8 mouse cellular contexts compared by ENCODE assay signal in genomic region chr11:117781199-117781821, GRCm38 (mm10). TPM values are rescaled to one million over a fixed set of nuclear protein-coding genes. Genes with fewer than 3 reads are reported as not detected.
A peak's percentile ranks its signal among the peaks of the same experiment; 100 is the strongest.
DNase-seq lines count a peak whose midpoint lies in the region; ATAC-seq and TF ChIP-seq lines count a peak whose summit lies in the region.
"Had no signal": no experiment of that assay in that cellular context is flagged by ENCODE, and none has a peak within 500 bp of the region (broad histone marks: within the 10 kb centered on the region; RNA-seq: fewer than 3 reads in every experiment).

No protein-coding gene starts in this region.

- DNase-seq in adrenal gland, adult 2 months, result peak; percentile 93
- DNase-seq in gastrocnemius, postnatal 14 days, result peak; percentile 71
- DNase-seq in intestine, embryonic 14.5 days (ENCODE audit: low spot score), result no peak
- peak; percentile 65 for DNase-seq in urinary bladder, postnatal 25 days (ENCODE audit: low spot score)

- H3K27me3 ChIP-seq in E14TG2a.4 (ENCODE audit: insufficient read depth, low read length), result peaks cover 12% of the 10 kb centered on the region; the same call in 1 of the 2 replicates
- H3K27me3 ChIP-seq in intestine, embryonic 14.5 days (replicated peaks; ENCODE audit: control insufficient read depth, insufficient read depth, low read length), result no peaks in the 10 kb centered on the region
- no peaks in the 10 kb centered on the region for H3K27me3 ChIP-seq in liver, embryonic 15.5 days
- H3K27me3 ChIP-seq in neural tube, embryonic 13.5 days, result peaks cover 54% of the 10 kb centered on the region

- WGBS in intestine, embryonic 14.5 days, result 18% methylated on average over 18 of the region's 18 CpGs
- 2% methylated on average over 18 of the region's 18 CpGs for WGBS in liver, embryonic 15.5 days (ENCODE audit: insufficient replicate concordance)
- 23% methylated on average over 18 of the region's 18 CpGs for WGBS in neural tube, embryonic 13.5 days

- peak overlapping the region; percentile 89 for H3K4me2 ChIP-seq in intestine, embryonic 14.5 days (ENCODE audit: low read length)
- peak overlapping the region; percentile 96 for H3K4me2 ChIP-seq in liver, embryonic 15.5 days
- peak overlapping the region; percentile 57 for H3K4me2 ChIP-seq in neural tube, embryonic 13.5 days

- H3K9ac ChIP-seq in intestine, embryonic 14.5 days (ENCODE audit: low read length), result no peak overlapping the region; the same call in 1 of the 2 replicates
- H3K9ac ChIP-seq in liver, embryonic 15.5 days, result peak overlapping the region; percentile 92
- H3K9ac ChIP-seq in neural tube, embryonic 13.5 days, result no peak overlapping the region

- H3K4me1 ChIP-seq in E14TG2a.4 (replicated peaks; ENCODE audit: low read depth, low read length), result peaks cover 77% of the 10 kb centered on the region
- H3K4me1 ChIP-seq in intestine, embryonic 14.5 days (replicated peaks; ENCODE audit: control insufficient read depth, insufficient read depth, low read length), result peaks cover 32% of the 10 kb centered on the region
- H3K4me1 ChIP-seq in liver, embryonic 15.5 days (replicated peaks), result peaks cover 82% of the 10 kb centered on the region
- peaks cover 58% of the 10 kb centered on the region for H3K4me1 ChIP-seq in neural tube, embryonic 13.5 days (replicated peaks)

- H3K4me3 ChIP-seq in E14TG2a.4 (replicated peaks; ENCODE audit: low read length), result peak overlapping the region; percentile 87
- no peak overlapping the region for H3K4me3 ChIP-seq in intestine, embryonic 14.5 days (ENCODE audit: low read depth, low read length)
- peak overlapping the region; percentile 74 for H3K4me3 ChIP-seq in liver, embryonic 15.5 days (replicated peaks)
- H3K4me3 ChIP-seq in neural tube, embryonic 13.5 days, result peak overlapping the region; percentile 32; the same call in 1 of the 2 replicates

- H3K9me3 ChIP-seq in E14TG2a.4 (ENCODE audit: low read length), result no peaks in the 10 kb centered on the region
- no peaks in the 10 kb centered on the region for H3K9me3 ChIP-seq in intestine, embryonic 14.5 days (ENCODE audit: control insufficient read depth, low read length)
- no peaks in the 10 kb centered on the region for H3K9me3 ChIP-seq in liver, embryonic 15.5 days (replicated peaks)
- H3K9me3 ChIP-seq in neural tube, embryonic 13.5 days, result no peaks in the 10 kb centered on the region

- intact Hi-C loops in gastrocnemius, postnatal 14 days (cut with DNase I; ENCODE audit: low total_unique reads), result no loop called here

- H3K27ac ChIP-seq in intestine, embryonic 14.5 days (ENCODE audit: low read depth), result peak overlapping the region; percentile 83
- peak overlapping the region; percentile 99 for H3K27ac ChIP-seq in liver, embryonic 15.5 days (replicated peaks)
- peak overlapping the region; percentile 52 for H3K27ac ChIP-seq in neural tube, embryonic 13.5 days (replicated peaks)

- H3K36me3 ChIP-seq in E14TG2a.4 (ENCODE audit: insufficient read depth, low read length), result peaks cover 43% of the 10 kb centered on the region
- no peaks in the 10 kb centered on the region for H3K36me3 ChIP-seq in intestine, embryonic 14.5 days (ENCODE audit: control insufficient read depth, insufficient read depth, low read length)
- H3K36me3 ChIP-seq in liver, embryonic 15.5 days (replicated peaks), result peaks cover 52% of the 10 kb centered on the region
- H3K36me3 ChIP-seq in neural tube, embryonic 13.5 days, result no peaks in the 10 kb centered on the region

- TF ChIP-seq CTCF in E14TG2a.4 (conservative IDR thresholded peaks at IDR 0.05; ENCODE audit: low read length), result no peak

- ATAC-seq in intestine, embryonic 14.5 days (replicated peaks; ENCODE audit: low FRiP score, low TSS enrichment, low read depth), result peak; percentile 9; the same call in 1 of the 2 replicates
- ATAC-seq in liver, embryonic 15.5 days (ENCODE audit: insufficient read depth), result peak; percentile 8
- ATAC-seq in neural tube, embryonic 13.5 days (ENCODE audit: low read depth), result no peak

RNA-seq across cellular contexts. Expression of gene Tmc8, which starts 0.6 kb away (rescaled TPM):
- 1 to 10 TPM; 2.3 to 3.1 TPM for total RNA-seq in adrenal gland, adult 2 months (2021)
- polyA plus RNA-seq in adrenal gland, adult 2 months (2012; rRNA removed), result 12.3 and 13.8 TPM in 2 replicates
- 1 to 10 TPM; 1.1 TPM for total RNA-seq in gastrocnemius, postnatal 14 days (2021)
- 3.8 and 5.2 TPM in 2 replicates for polyA plus RNA-seq in intestine, embryonic 14.5 days (2014; fragmentation: Nextera tagmentation; extraction: Ambion mirVana)
- polyA plus RNA-seq in liver, embryonic 15.5 days (2015; fragmentation: Nextera tagmentation; extraction: Ambion mirVana), result 15.0 and 20.4 TPM in 2 replicates
- polyA plus RNA-seq in neural tube, embryonic 13.5 days (2015; fragmentation: Nextera tagmentation; extraction: Ambion mirVana), result 0.95 and 1.5 TPM in 2 replicates

RNA-seq across cellular contexts. Expression of gene Tmc6, which starts 0.7 kb away (rescaled TPM):
- 10 to 100 TPM; 22.3 to 28.5 TPM for total RNA-seq in adrenal gland, adult 2 months (2021)
- 45.1 and 47.7 TPM in 2 replicates for polyA plus RNA-seq in adrenal gland, adult 2 months (2012; rRNA removed)
- total RNA-seq in gastrocnemius, postnatal 14 days (2021), result 10 to 100 TPM in 1 of 2 experiments, 1 to 10 TPM in 1; 9.4 to 15.4 TPM
- 20.7 and 26.1 TPM in 2 replicates for polyA plus RNA-seq in intestine, embryonic 14.5 days (2014; fragmentation: Nextera tagmentation; extraction: Ambion mirVana)
- polyA plus RNA-seq in liver, embryonic 15.5 days (2015; fragmentation: Nextera tagmentation; extraction: Ambion mirVana), result 51.0 and 57.8 TPM in 2 replicates
- 8.6 and 9.7 TPM in 2 replicates for polyA plus RNA-seq in neural tube, embryonic 13.5 days (2015; fragmentation: Nextera tagmentation; extraction: Ambion mirVana)

RNA-seq across cellular contexts. Expression of gene 6030468B19Rik, which starts 16.1 kb away (rescaled TPM):
- total RNA-seq in adrenal gland, adult 2 months (2021), result not detected
- polyA plus RNA-seq in adrenal gland, adult 2 months (2012; rRNA removed), result not detected in 2 replicates
- not detected for total RNA-seq in gastrocnemius, postnatal 14 days (2021)
- polyA plus RNA-seq in intestine, embryonic 14.5 days (2014; fragmentation: Nextera tagmentation; extraction: Ambion mirVana), result 0.28 TPM in 2 replicates
- polyA plus RNA-seq in liver, embryonic 15.5 days (2015; fragmentation: Nextera tagmentation; extraction: Ambion mirVana), result 90.0 and 95.8 TPM in 2 replicates
- polyA plus RNA-seq in neural tube, embryonic 13.5 days (2015; fragmentation: Nextera tagmentation; extraction: Ambion mirVana), result 0.18 TPM in 1 of 2 replicates, not detected in the other

RNA-seq across cellular contexts. Expression of gene Gm20708, which starts 28.2 kb away (rescaled TPM):
- 1 to 10 TPM in 1 of 2 experiments, under 1 TPM in 1; 0.59 to 1.0 TPM for total RNA-seq in adrenal gland, adult 2 months (2021)
- 0.08 TPM in 1 of 2 replicates, not detected in the other for polyA plus RNA-seq in adrenal gland, adult 2 months (2012; rRNA removed)
- 1 to 10 TPM in 1 of 2 experiments, under 1 TPM in 1; 0.73 to 1.5 TPM for total RNA-seq in gastrocnemius, postnatal 14 days (2021)
- 0.83 TPM in 1 of 2 replicates, not detected in the other for polyA plus RNA-seq in intestine, embryonic 14.5 days (2014; fragmentation: Nextera tagmentation; extraction: Ambion mirVana)
- 0.28 and 0.45 TPM in 2 replicates for polyA plus RNA-seq in liver, embryonic 15.5 days (2015; fragmentation: Nextera tagmentation; extraction: Ambion mirVana)
- 0.56 and 1.6 TPM in 2 replicates for polyA plus RNA-seq in neural tube, embryonic 13.5 days (2015; fragmentation: Nextera tagmentation; extraction: Ambion mirVana)
- total RNA-seq: hematopoietic stem cell, adult 5-6 weeks had no signal

RNA-seq across cellular contexts. Expression of gene Syngr2, which starts 28.2 kb away (rescaled TPM):
- 10 to 100 TPM; 77.3 to 95.7 TPM for total RNA-seq in adrenal gland, adult 2 months (2021)
- polyA plus RNA-seq in adrenal gland, adult 2 months (2012; rRNA removed), result 171 and 220 TPM in 2 replicates
- total RNA-seq in gastrocnemius, postnatal 14 days (2021), result 100 to 1,000 TPM; 104 to 111 TPM
- polyA plus RNA-seq in intestine, embryonic 14.5 days (2014; fragmentation: Nextera tagmentation; extraction: Ambion mirVana), result 145 TPM in 2 replicates
- 49.2 and 54.7 TPM in 2 replicates for polyA plus RNA-seq in liver, embryonic 15.5 days (2015; fragmentation: Nextera tagmentation; extraction: Ambion mirVana)
- polyA plus RNA-seq in neural tube, embryonic 13.5 days (2015; fragmentation: Nextera tagmentation; extraction: Ambion mirVana), result 15.3 and 17.5 TPM in 2 replicates

Comparison
In these comparisons a context has a peak if more than half of its experiments do, and no peak if none do; other contexts are left out.
1. RNA of gene 6030468B19Rik, which starts 16.1 kb away (polyA plus RNA-seq): 90.0 to 95.8 TPM in liver, embryonic 15.5 days; 0.28 TPM in intestine, embryonic 14.5 days, 0.18 TPM in neural tube, embryonic 13.5 days and not detected in adrenal gland, adult 2 months; every median in the first group is over 10 times any median in the second.
2. Peak in every context shown above with its lines, with median percentiles within 50 percentile points of each other: H3K27ac ChIP-seq and H3K4me2 ChIP-seq.